Mouse (Mus musculus) neural tube, embryonic 10.5 days (tissue): Measurements from ENCODE around the gene C1qtnf4.
"Not testable (repeated sequence)": the region's sequence is repeated elsewhere in the genome, so short reads cannot be mapped to it uniquely, and the experiment has no call there.

Experiments used
- DNase-seq: peaks from one replicate; pipeline ENCODE4 v3.0.0-alpha.2; 2017; ENCODE audit warnings: low spot score; ENCODE audit errors: extremely low spot score

Gene C1qtnf4

GRCm38 (mm10) chr2:90881824-90882223, 3.8 kb upstream of the C1qtnf4 start:
- DNase-seq: no peak

GRCm38 (mm10) chr2:90886436-90886835, 776 bp downstream of the C1qtnf4 start:
- DNase-seq: peak; percentile 30

GRCm38 (mm10) chr2:90887627-90888026, 2.0 kb downstream of the C1qtnf4 start:
- DNase-seq: no peak

GRCm38 (mm10) chr2:90889550-90890548, 4.2 kb downstream of the C1qtnf4 start:
- peak; percentile 70 for DNase-seq

GRCm38 (mm10) chr2:90893673-90894298, 8.1 kb downstream of the C1qtnf4 start:
- no peak for DNase-seq

- DNase-seq: not testable (repeated sequence)
Measured at GRCm38 (mm10) chr2:90894299-90894677, 8.6 kb downstream of the C1qtnf4 start.

- DNase-seq: no peak
Measured at GRCm38 (mm10) chr2:90903398-90903797, 17.7 kb downstream of the C1qtnf4 start.

GRCm38 (mm10) chr2:90904076-90904855, 18.6 kb downstream of the C1qtnf4 start, which contains the start of the genes Kbtbd4 and Ndufs3:
Gene Kbtbd4 (plus strand): TSS chr2:90904740.
Gene Ndufs3 (minus strand): TSS chr2:90904827.
- peak; percentile 92 for DNase-seq

- no peak for DNase-seq
Measured at GRCm38 (mm10) chr2:90904856-90905224, 19.2 kb downstream of the C1qtnf4 start.

GRCm38 (mm10) chr2:90906721-90907120, 21.1 kb downstream of the C1qtnf4 start:
- no peak for DNase-seq

- no peak for DNase-seq
Measured at GRCm38 (mm10) chr2:90910861-90911260, 25.2 kb downstream of the C1qtnf4 start.

- DNase-seq: no peak
Measured at GRCm38 (mm10) chr2:90911668-90912067, 26.0 kb downstream of the C1qtnf4 start.

- DNase-seq: no peak
Measured at GRCm38 (mm10) chr2:90913671-90914070, 28.0 kb downstream of the C1qtnf4 start.

- no peak for DNase-seq
Measured at GRCm38 (mm10) chr2:90915516-90915915, 29.9 kb downstream of the C1qtnf4 start.

- DNase-seq: no peak
Measured at GRCm38 (mm10) chr2:90916560-90917232, 31.0 kb downstream of the C1qtnf4 start.

GRCm38 (mm10) chr2:90917233-90917998, 31.8 kb downstream of the C1qtnf4 start:
- DNase-seq: peak; percentile 88

GRCm38 (mm10) chr2:90917999-90918698, 32.5 kb downstream of the C1qtnf4 start:
- DNase-seq: no peak

- DNase-seq: no peak
Measured at GRCm38 (mm10) chr2:90921178-90921577, 35.5 kb downstream of the C1qtnf4 start.

GRCm38 (mm10) chr2:90922636-90923035, 37.0 kb downstream of the C1qtnf4 start:
- no peak for DNase-seq

- DNase-seq: no peak
Measured at GRCm38 (mm10) chr2:90928566-90928965, 42.9 kb downstream of the C1qtnf4 start.
